Mouse (Mus musculus): ENCODE data around the gene 6030458C11Rik.

6030458C11Rik gene

GRCm38 (mm10) chr15:12760747-12761146 lies 63.7 kb downstream of the 6030458C11Rik start:
- DNase-seq (ENCODE audit: low read depth, low spot score), result no peak

GRCm38 (mm10) chr15:12758461-12758860 lies 66.0 kb downstream of the 6030458C11Rik start:
- DNase-seq (ENCODE audit: low read depth, low spot score), result no peak

Measured in embryo, embryonic 11.5 days (tissue).